Mouse (Mus musculus) adrenal gland, adult (tissue): ENCODE data around the gene Sap30.
A peak's percentile ranks its signal among the peaks of the same experiment; 100 is the strongest.
"Not testable (repeated sequence)": the region's sequence is repeated elsewhere in the genome, so short reads cannot be mapped to it uniquely, and the experiment has no call there.

ENCODE experiments used
- DNase-seq, 2 experiments: peaks; one replicate each; pipeline ENCODE4 v3.0.0; 2022 to 2023; ENCODE audit warnings: low spot score in 1 of 2; ENCODE audit not compliant: inconsistent age in 2 of 2

Gene Sap30

DNA sequence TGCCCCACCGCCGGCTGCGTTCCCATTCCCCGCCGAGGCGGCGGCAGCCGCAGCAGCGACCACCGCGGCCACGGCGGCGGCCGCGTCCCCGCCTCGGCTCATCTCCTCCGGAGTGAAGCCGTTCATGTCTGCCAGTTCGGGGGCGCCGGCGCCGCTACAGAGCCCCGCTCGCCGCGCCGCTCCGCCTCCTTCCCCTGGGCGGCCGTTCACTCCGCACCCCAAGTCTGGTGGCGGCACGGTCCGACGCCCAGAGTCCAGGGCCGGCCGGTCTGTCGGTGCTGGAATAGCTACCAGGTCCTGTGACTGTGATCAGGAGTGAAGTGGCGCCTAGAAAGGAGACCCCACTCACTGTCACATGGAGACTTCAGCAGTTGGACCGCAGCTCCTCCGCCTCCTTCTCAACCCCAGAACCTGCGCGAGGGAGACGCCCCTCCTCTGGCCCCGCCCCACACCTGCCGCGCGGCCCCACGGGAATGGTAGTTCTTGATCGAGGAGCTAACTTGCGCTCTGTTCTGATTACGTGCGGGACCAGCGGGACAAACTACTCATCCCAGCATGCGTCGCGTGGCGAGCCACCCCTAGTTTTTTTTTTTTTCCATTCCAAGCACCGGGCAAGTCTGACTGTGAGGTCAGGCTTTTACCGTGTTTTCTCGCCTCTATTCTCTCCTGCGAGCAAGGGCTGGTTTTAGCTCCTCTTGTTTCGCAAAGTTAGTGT lies at the start of gene Sap30:
TSS of gene Sap30 (minus strand) at position 420 of the 715 bp plus-strand sequence.
- peak; percentile 99 to 100 for DNase-seq

DNA sequence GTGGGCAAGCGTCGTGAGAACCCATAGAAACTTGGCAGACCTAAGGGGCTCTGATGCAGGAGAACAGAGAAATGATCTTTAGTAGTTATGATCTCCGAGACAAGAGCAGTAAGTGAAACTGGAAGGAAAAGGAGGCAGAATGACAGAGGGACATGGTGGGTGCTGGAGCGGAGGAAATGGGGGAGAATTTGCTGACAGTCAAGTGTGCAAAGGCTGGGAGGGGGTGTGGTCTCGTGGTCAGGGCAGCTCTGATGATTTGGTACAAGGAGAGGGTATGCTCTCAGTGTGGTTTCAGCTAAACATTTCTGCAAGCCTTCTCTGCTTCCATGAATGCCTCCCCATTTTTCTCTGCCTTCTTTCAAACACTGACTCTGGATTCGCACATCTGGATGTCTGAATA lies 48.5 kb upstream of the Sap30 start:
- no peak for DNase-seq

DNA sequence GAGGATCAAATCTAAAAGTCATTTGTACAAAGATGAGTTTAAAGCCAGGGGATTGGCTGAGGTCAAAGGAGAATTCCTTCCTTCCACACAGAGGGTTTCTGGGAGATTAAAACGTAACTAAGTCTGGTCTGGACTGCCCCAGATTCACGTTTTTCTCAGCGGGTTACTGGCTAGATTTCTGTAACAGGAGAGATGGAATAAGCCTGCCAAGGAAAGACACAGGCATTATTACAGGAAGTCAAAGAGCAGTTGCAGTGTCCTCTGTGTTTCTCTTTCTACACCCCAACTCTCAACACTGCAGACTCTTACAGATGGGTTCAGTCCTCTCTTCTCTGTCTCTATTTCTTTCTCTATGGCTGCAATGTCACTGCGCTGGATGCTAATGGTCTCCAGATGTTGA lies 46.8 kb upstream of the Sap30 start:
- no peak for DNase-seq

DNA sequence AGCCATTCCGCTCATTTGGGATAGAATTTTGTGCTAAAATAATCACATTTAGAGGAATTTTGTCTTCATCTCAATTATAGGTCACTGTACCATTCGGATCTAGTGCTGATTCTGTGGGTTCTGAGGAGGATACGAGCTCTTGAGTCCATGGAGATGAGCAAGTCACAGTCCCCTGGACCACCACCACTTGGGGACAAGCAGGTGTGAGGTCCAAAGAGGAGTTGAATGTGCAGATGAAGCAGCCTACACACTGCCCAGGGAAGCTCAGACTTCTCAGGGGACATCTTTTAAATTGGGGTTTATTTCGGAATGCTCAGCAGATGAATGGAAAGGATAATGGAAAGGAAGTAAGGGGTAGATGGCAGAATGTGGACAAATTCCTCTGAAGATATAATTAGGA lies 45.4 kb upstream of the Sap30 start:
- no peak for DNase-seq

DNA sequence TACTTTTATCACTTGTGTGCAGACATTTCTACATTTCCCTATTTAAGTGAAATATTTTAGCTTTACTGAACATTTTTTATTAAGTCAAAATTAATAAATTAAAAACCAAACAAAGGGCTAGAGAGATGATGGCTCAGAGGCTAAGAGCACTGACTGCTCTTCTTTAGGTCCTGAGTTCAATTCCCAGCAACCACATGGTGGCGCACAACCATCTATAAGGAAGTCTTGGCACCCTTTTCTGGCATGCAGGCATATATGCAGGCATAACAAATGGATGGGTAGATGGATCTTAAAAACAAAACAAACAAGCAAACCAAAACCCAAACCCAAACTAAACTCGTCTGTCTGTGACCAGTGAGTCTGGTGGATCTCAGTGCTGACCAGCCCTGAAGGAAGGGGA lies 44.6 kb upstream of the Sap30 start:
- DNase-seq: no peak

DNA sequence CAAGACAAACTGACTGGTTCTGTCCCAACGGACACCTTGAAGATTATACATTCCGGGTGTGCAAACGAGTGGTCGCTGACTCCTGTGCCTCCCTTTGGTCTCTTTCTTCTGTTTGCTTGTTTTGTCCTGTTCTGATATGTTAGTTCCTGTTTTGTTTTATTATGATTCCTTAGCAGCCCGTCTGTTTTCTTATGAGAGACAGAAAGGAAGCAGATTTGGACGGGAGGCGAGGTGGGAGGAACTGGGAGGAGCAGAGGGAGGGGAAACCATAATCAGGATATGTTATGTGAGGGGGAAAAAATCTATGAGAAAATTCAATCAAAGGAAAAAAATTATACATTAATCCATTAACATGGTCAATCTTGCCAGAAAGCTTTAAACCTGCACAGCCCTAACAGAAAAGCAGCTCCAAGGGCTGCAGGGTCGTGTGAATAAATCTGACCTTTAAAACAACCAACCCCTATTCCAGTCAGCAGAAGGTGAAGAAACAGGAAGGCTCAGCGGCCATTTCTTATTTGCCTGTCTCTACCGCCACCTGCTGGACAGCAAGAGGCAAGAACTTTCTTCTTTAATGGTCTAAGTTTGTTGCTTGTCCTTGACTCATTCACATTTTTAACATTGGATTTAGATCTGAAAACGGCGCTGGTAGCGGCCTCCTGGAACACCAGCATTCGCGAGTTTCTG lies 43.1 kb upstream of the Sap30 start:
- DNase-seq: peak; percentile 84 to 94

DNA sequence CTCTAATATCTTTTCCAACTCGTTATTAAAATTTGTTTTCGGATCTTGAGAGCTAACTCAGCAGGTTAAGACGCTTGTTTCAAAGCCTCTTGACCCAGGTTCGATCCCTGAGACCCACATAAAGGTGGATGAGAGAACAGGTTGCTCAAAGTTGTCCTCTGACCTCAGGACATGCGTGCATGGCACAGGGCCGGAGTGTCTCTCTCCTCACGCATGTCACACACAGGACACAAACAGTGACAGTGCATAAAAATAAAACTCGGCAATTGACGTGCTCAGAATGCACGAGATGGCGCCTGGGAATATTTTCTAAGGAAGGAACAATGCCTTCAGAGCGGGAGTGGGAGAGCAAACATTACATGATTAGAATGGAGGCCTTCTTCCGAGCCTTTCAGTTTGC lies 42.6 kb upstream of the Sap30 start:
- no peak for DNase-seq

DNA sequence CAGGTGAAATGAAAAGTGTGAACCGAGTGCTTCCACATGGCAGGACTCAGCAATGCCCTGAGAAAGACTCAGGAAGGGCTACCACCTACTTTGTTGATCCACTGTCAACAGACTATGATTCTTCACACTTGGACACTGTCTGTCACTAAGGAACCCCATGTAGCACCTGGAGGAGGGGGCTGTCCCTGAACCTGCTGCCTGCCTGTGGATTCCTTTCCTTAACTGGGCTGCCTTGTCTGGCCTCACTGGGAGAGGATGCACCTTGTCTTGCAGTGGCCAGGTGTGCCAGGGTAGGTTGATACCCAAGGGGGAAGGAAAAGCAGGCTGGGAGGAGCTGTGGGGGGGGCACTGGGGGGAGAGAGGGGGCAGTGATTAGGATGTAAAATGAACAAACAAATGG lies 40.4 kb upstream of the Sap30 start:
- DNase-seq: no peak

DNA sequence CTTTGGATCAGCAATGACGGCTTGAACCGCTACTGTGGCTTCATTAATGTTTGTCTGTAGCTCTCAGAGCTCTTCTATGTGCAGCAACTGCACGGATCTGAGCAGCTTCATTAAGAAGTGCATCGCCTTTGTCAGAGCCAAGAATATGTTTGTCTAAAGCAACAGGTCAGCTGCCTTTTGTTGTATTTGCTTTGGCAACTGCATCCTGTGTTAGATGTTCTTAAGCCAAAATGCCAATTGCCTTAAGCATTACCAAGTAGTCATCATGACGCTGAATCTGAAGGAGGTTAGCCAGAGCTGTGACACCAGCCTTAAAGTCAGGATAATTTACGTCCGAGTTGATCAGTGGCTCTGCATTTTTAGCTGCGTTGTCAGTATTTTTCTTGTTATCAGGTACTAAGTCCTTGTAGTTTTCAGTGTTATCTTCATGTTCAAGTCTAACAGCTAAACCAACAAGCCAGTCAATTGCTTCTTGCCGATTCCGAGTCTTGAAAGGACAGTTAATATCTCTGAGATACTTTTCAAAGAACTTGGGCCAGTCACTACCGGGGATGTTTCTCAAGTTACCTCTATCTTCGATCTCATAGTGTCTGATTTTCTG lies 32.6 kb upstream of the Sap30 start:
- peak in 1 of 2 experiments; percentile 53 for DNase-seq

DNA sequence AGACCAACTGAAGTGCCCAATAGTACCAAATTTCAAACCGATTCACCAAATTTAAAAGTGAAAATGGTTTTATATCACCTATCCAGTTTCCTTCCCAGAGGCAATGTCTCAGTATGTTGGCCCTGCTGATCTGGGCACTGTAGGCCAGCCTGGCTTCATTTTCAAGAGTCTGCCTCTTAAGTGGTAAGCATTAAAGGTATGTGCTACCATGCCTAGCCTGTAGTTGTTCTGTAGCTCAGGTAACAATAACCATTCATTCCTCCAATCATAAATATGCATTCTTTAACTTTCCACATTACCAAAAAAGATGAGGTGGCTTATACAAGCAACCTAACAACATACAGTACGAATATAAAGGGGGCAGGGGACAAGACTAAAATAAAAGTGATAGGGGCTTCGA lies 30.1 kb upstream of the Sap30 start:
- DNase-seq: no peak

DNA sequence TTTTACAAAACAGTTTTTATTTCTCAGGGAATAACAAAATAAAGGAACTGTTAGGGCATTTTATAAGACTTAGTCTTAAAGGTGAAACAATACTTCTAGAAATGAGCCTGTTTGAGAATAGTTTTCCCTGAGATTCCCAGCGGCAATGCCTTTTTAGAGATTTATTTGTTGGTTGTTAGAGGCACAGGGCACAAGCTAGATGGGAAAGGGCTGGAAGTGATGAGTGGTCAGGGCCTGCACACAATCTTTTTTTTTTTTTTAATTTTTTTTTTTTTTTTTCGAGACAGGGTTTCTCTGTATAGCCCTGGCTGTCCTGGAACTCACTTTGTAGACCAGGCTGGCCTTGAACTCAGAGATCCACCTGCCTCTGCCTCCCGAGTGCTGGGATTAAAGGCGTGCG lies 29.0 kb upstream of the Sap30 start:
- DNase-seq: not testable (repeated sequence)

DNA sequence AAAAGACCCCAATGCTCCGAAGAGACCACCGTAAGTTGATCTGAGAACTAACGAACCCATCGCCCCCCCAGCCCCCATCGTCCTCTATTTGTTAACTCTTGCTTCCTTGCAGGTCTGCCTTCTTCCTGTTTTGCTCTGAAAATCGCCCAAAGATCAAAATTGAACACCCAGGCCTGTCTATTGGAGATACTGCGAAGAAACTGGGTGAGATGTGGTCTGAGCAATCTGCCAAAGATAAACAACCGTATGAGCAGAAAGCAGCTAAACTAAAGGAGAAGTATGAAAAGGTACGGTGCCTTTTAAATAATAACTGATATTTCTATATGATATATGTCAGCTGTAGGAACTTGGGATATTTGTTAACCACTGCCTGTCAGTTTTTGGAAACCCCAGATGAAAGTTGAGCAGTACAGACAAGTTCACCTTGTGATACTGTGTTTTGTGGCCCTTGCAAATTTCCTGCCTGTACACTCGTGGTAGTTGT lies 25.6 kb upstream of the Sap30 start:
- DNase-seq: not testable (repeated sequence)

DNA sequence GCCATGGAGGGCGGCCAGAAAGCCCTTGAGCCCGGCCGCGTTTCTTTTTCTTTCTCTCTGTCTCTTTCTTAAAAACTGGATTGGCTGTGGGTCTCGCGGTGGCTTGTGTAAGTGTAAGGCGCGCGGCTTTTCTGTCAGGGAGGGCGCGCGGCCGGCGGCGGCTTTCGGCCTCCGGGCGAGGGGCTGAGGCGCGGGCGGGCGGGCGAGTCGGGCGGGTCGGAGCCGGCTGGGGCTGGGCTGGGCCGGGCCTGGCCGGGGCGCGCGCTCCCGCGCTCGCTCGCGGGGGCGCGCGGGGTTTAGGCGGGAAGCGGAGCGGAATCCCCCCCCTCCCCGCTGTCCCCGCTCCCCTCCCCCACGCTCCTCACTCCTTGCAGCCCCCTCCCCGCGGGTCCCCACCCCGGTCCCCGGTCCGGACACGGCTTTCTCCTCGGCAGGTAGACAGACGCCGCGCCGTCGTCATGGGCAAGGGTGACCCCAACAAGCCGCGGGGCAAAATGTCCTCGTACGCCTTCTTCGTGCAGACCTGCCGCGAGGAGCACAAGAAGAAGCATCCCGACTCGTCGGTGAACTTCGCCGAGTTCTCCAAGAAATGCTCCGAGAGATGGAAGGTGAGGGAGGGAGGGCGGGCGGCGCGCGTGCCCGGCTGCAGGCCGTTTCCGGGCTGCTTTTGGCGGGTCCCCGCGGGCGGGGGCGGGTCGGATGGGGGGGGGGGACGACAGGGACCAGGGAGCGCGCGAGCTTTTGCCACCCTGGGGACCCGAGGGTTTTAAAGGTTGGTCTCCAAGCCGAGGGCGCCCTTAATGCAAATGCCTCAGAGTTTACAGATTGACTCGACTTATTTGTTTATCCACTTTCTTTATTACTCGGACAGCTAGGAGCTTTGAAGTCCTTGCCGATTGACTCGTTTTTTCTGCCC lies 24.7 kb upstream of the Sap30 start:
- DNase-seq: peak; percentile 49 to 74

DNA sequence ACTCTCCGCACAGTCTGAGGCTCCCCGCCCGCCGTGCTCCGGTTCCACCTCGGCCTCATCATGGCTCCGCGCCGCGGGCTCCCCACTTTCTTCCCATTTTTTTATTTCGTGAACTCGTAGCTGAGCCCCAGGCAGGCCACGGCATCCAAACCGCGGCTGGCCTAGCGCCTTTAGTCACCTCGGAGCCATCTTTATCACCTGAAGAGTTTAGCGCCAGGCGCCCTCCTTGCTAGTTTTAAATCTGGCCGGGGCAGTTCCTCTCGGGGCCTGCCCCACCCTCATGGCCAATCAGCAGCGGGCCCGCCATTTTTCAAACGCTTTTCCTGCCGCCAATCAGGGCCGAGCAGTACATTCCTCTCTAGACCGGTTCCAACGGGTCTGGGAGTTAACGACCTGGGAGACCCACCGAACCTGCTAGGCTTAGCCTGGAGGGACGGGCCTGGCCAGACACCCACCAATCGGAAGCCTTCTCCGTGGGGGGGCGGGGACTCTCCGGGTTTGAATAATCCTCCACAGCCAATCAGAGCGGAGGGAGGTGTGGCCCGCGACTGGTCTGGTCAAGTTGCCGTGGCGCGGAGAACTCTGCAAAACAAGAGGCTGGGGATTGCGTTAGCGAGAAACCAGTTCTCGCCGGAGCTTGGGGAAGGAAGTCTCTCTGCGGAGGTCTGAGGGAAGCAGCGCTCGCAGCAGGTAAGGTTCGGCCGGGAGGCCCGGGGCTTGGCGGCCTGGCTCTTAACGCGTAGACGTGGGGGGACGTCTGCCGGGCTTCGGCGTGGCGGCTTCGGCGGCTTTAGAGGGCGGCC lies 23.9 kb upstream of the Sap30 start, which contains the start of gene Hmgb2:
TSS of gene Hmgb2 (plus strand) at position 592 of the 803 bp plus-strand sequence.
- DNase-seq: peak; percentile 100

DNA sequence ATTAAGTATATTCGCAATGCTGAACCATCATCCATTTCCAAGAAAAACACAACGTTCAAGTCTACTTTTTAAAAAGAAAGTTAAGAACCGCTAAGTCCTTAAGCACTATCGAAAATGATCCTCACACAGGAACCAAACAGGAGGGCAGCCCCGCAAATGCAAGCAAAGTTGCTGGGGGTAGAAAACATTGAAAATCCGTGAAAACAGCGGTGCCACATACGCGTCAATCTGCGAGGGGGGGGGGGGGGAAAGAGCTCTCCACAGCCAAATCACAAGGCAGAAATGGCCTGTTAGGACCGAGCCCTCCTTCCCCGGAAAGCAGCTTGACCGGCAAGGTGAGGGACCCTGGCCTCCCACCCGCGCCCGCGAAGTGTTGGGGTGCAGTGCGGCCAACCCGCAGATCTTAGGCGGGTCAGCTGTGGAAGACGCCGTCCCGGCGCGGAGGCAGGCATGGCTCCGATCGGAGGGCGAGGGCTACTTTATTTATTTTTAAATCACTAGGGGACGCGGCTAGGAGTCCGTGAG lies 23.2 kb upstream of the Sap30 start:
- DNase-seq: peak in 1 of 2 experiments; percentile 47

DNA sequence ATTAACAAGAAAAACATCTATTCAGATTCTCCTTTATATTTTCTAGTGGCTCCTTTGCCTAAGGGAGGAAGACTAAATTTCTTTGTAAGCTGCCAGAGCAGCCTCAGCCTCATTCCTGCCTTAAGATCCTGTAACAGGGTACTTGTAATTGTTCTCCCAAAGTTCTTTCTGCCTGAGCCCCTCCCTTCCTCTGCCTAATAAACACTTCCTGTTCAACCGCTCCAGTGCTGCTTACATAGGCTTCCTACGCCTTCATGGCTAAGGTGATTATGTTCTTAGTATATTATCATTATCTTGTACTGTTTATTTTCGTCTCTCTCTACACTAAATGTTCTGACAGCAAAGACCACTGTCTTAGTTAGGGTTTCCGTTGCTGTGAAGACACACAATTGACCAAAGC lies 21.0 kb upstream of the Sap30 start:
- no peak for DNase-seq

DNA sequence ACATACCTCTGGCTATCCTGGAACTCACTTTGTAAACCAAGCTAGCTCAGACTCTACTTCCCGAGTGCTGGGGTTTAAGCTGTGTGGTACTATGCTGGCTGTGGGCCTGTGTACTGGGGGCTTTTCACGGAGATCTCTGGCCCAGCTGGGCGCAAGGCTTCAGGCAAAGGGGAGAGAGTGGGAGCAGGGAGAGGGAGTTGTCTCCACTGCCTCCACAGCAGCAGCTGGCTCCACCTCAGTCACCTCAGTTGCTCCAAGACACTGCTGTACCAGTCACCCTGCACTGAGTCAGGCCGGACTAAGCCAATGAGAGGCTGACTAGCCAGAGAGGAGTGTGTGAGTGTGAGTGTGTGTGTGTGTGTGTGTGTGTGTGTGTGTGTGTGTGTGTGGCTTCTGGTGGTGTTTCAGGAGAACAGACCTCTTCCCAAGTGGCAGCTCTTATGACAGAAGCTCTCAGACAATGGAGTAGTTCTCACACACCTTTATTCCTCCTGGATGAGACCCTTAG lies 19.9 kb upstream of the Sap30 start:
- no peak for DNase-seq

DNA sequence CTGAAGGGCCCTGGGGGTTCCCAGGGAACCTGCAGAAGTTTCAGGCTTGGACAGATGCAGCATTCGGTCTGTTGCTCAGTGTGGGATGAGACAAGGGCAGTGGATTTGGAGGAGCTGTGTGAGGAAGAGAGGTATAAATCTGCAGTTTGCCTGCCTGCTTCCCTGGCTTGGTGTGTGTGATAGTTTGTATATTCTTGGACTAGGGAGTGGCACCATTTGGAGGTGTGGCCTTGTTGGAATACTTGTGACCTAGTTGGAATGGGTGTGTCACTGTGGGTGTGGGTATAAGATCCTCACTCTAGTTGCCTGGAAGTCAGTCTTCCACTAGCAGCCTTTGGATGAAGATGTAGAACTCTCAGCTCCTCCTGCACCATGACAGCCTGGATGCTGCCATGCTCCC lies 17.8 kb upstream of the Sap30 start:
- not testable (repeated sequence) for DNase-seq

DNA sequence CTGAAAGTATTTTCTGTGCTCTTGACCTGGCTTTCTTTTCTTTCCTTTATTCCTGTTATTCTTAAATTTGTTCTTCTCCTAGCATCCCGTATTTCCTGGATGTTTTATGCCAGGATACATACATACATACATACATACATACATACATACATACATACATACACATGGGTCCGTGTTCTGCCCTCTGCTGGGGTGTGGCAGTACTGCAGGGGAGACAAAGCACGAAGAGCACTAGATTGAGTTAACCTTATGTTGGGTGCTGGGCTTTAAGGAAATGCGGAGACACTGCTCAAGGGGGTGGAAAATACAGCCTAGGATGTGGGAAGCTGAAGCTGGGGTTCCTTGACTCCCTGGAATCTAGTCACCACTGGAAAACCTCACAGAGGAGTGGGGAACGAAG lies 16.0 kb upstream of the Sap30 start:
- DNase-seq: peak; percentile 42 to 87
